Mouse (Mus musculus) liver, embryonic 11.5 days (tissue): ENCODE measurements around the gene Nrgn. TPM values are rescaled to one million over a fixed set of nuclear protein-coding genes. Genes with fewer than 3 reads are reported as not detected.

Source experiments
- ATAC-seq: fragments of 200-750 bp; cut with Nextera tagmentation; replicated peaks from 2 replicates; pipeline ENCODE4 v1.8.0; 2017; ENCODE audit warnings: moderate number of reproducible peaks, mild to moderate bottlenecking, moderate TSS enrichment, moderate library complexity; ENCODE audit not compliant: low FRiP score
- DNase-seq: peaks from one replicate; pipeline ENCODE4 v3.0.0-alpha.2; 2017; ENCODE audit warnings: low spot score
- H3K27ac ChIP-seq: fragments of 300-500 bp; sonication (generic); 2 replicates; pipeline ENCODE4 v1.5.1; 2014; ENCODE audit warnings: mild to moderate bottlenecking, low read depth, low read length, control low read depth
- H3K27me3 ChIP-seq: fragments of 300-500 bp; sonication (generic); replicated peaks from 2 replicates; pipeline ENCODE4 v1.6.1; 2014; ENCODE audit warnings: low read length, mixed read lengths; ENCODE audit not compliant: control insufficient read depth, insufficient read depth
- H3K36me3 ChIP-seq: fragments of 300-500 bp; sonication (generic); 2 replicates; pipeline ENCODE4 v1.6.1; 2014; ENCODE audit warnings: mild to moderate bottlenecking, low read length, moderate library complexity, mixed read lengths; ENCODE audit not compliant: control insufficient read depth, insufficient read depth
- H3K4me1 ChIP-seq: fragments of 300-500 bp; sonication (generic); replicated peaks from 2 replicates; pipeline ENCODE4 v1.6.1; 2014; ENCODE audit warnings: low read length, mixed read lengths; ENCODE audit not compliant: control insufficient read depth, insufficient read depth
- H3K4me2 ChIP-seq: fragments of 300-500 bp; sonication (generic); 2 replicates; pipeline ENCODE4 v1.6.1; 2014; ENCODE audit warnings: mild to moderate bottlenecking, control low read depth, moderate library complexity
- H3K4me3 ChIP-seq: fragments of 300-500 bp; sonication (generic); 2 replicates; pipeline ENCODE4 v1.5.1; 2014; ENCODE audit warnings: low read depth, low read length, control low read depth
- H3K9ac ChIP-seq: fragments of 300-500 bp; sonication (generic); 2 replicates; pipeline ENCODE4 v1.6.1; 2014; ENCODE audit warnings: low read depth, low read length, control low read depth
- H3K9me3 ChIP-seq: fragments of 300-500 bp; sonication (generic); 2 replicates; pipeline ENCODE4 v1.6.1; 2016; ENCODE audit warnings: low read length, inconsistent platforms, mixed read lengths; ENCODE audit not compliant: control insufficient read depth
- WGBS: fragments of 180-500 bp; shearing (Covaris S2); extraction: QIAGEN DNeasy Blood & Tissue Kit; methylation state at CpG from one replicate; pipeline ENCODE4 v1.1.7; 2014; 5-methylcytosine and 5-hydroxymethylcytosine counted together
- polyA plus RNA-seq: library from polyadenylated mRNA; unstranded; fragments of >200 nt; fragmentation: Nextera tagmentation; extraction: Ambion mirVana; gene quantifications from 2 replicates; pipeline ENCODE4 v1.2.1, GENCODE M21; 2014

The Nrgn gene
- polyA plus RNA-seq, 1 experiment from 2014 or later, result 23.6 TPM

GRCm38 (mm10) chr9:37546889-37547288 lies 5.8 kb downstream of the Nrgn start:
- H3K4me2 ChIP-seq, result no peak overlapping the region
- DNase-seq (no peak), ATAC-seq (no peak)
- H3K9ac ChIP-seq, result no peak overlapping the region
- WGBS, result 76% methylated on average over 1 of the region's 1 CpGs
- H3K36me3 ChIP-seq, result no peaks in the 10 kb centered on the region
- peaks cover 39% of the 10 kb centered on the region for H3K27me3 ChIP-seq
- H3K4me1 ChIP-seq, result peaks cover 21% of the 10 kb centered on the region
- no peak overlapping the region for H3K27ac ChIP-seq
- no peak overlapping the region for H3K4me3 ChIP-seq
- H3K9me3 ChIP-seq, result no peaks in the 10 kb centered on the region

- ATAC-seq, result no peak
- H3K4me2 ChIP-seq, result peak overlapping the region; percentile 13
- H3K27me3 ChIP-seq, result peaks cover 29% of the 10 kb centered on the region
Observed at GRCm38 (mm10) chr9:37545847-37546452, 6.8 kb downstream of the Nrgn start.

DNA sequence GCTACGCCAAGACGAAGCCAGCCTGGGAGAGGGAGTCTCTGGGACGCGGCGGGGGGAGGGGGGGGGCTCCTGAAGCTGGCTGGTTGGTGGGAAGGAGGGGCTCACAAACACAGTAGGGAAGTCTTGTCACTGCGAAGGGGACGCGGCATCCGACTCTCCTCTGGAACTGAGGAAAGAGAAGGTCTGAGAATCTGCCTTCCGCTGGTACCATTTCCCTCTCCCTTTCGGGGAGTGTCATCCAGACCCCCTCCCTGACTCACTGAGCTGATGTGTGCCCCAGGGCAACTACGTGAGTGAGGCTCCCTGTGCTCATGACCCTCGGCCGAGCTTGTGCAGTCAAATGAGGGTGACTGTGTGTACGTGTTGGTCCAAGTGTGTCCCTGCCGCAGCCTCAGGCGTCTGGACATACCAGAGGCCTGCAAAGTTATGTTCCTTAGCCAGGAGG lies 7.5 kb downstream of the Nrgn start:
- Histone ChIP-seq H3K36me3 (no peaks in the 10 kb centered on the region), H3K9me3 (no peaks in the 10 kb centered on the region), H3K4me1 (peaks cover 14% of the 10 kb centered on the region), H3K9ac (no peak overlapping the region), H3K4me2 (peak overlapping the region; percentile 75), H3K4me3 (peak overlapping the region; percentile 46), H3K27ac (no peak overlapping the region), H3K27me3 (peaks cover 22% of the 10 kb centered on the region)
- 29% methylated on average over 17 of the region's 17 CpGs for WGBS
- peak; percentile 25; the same call in 1 of the 2 replicates for ATAC-seq
- DNase-seq, result no peak

More at GRCm38 (mm10) chr9:37545847-37546452, 6.8 kb downstream of the Nrgn start:
- H3K36me3 ChIP-seq, result no peaks in the 10 kb centered on the region
- no peak for DNase-seq
- no peaks in the 10 kb centered on the region for H3K9me3 ChIP-seq
- WGBS, result 45% methylated on average over 27 of the region's 27 CpGs
- H3K9ac ChIP-seq, result no peak overlapping the region
- no peak overlapping the region for H3K4me3 ChIP-seq
- no peak overlapping the region for H3K27ac ChIP-seq
- H3K4me1 ChIP-seq, result peaks cover 16% of the 10 kb centered on the region

DNA sequence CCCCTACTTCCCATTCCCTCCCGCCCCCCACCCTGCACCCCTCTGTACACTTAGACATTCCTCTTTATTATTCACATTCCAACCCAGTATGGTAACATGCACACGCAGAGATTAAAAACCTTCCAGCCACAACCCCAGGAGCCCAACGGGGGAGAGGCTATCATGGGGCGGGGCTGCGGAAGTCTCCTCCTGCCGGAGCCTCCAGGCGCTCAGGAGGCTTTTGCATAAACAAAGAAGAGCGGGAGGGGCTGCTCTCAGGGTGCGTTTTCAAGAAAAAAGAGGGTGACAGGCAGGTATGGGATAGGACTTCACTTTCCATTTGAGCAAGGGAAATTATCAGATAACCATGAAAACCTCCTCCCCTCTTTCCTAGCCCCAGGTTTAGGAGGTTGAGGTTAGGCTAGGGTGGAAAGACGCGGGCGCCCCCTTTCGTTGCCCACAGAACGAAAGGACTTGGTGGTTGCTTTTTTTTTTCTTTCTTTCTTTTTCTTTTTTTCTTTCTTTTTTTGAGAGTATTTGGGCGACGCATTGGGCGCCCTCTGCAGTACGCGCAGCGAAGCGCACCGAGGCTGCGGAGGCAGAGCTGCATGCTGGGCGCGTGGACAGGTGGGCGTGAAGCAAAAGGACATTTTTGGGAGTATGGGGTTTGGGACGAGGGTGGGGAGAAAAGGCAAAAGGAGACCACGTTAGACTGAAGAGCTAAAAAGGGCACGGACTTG lies 8.1 kb downstream of the Nrgn start:
- peaks cover 14% of the 10 kb centered on the region for H3K4me1 ChIP-seq
- no peaks in the 10 kb centered on the region for H3K36me3 ChIP-seq
- H3K9ac ChIP-seq, result no peak overlapping the region; the same call in 1 of the 2 replicates
- H3K4me2 ChIP-seq, result peak overlapping the region; percentile 75
- 4% methylated on average over 29 of the region's 29 CpGs for whole genome bisulfite sequencing
- ATAC-seq (peak; percentile 66), DNase-seq (no peak)
- no peaks in the 10 kb centered on the region for H3K9me3 ChIP-seq
- peaks cover 18% of the 10 kb centered on the region for H3K27me3 ChIP-seq
- H3K4me3 ChIP-seq, result peak overlapping the region; percentile 46
- H3K27ac ChIP-seq, result no peak overlapping the region

DNA sequence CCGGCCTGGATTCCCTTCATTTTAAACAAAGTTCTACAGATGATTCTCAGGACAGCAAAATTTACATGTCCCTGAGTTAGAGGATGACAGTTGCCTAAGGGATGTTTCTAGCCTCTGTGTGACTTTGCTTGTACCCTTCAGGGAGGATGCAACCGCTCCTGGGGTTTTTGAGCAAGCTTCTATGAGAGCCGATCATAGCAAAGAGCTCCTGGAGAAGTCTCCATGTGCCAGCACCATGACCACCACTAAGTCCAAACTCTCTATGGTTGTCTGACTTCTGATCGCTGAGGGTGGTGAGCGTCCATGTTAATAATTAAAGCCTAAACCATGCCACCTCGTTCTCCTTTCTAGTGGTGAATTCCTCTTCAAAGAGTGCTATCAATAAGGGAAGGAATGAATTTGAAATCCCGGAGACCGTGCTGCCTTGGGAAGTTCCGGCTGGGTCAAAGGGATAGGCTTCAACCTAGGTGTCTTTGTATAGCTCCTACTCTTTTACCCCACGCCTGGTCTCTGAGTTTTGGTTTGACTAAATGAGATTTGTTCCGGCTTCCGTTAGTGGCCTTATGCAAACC lies 8.7 kb downstream of the Nrgn start:
- Histone ChIP-seq H3K36me3 (no peaks in the 10 kb centered on the region), H3K9ac (no peak overlapping the region), H3K27me3 (peaks cover 14% of the 10 kb centered on the region), H3K4me1 (peaks cover 16% of the 10 kb centered on the region), H3K4me2 (peak overlapping the region; percentile 75), H3K9me3 (no peaks in the 10 kb centered on the region), H3K4me3 (peak overlapping the region; percentile 46; the same call in 1 of the 2 replicates), H3K27ac (no peak overlapping the region)
- DNase-seq, result no peak
- 40% methylated on average over 12 of the region's 12 CpGs for WGBS
- ATAC-seq, result no peak

DNA sequence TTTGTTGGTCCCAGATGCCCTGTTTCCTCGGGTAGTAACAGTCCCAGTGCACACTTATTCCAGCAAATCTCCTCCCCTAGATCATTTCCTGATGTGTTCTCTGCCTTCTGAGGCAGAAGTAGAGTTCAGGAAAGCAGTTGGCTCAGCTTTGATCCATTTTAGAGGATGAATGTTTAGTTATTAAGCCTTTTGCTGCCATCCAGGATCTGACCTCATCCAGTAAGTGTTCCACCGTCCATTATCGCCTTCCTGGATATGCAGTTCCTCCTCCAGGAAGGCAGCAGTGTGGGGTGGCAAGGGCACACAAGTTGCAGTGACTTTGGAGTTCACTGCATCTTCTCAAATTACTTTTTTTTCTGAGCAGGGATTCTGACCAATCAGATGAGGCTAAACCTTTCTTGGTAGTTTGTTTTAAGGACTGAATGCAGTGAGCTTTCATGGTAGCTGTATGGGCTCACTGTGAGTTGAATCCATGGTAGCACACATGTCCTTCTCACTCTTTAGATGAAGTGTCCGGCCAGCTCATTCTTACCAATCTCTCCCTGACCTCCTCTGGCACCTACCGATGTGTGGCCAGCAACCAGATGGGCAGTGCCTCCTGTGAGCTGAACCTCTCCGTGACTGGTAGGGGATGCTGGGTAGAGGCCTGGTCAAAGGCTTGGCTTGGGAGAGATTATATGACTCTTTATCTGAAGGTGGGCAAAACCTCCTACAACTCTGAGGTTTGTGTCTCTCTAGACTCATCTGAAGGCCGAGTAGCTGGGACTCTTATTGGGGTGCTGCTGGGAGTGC lies 10.7 kb downstream of the Nrgn start:
- H3K4me2 ChIP-seq, result no peak overlapping the region
- ATAC-seq, result no peak
- no peak for DNase-seq
- H3K4me1 ChIP-seq, result peaks cover 16% of the 10 kb centered on the region
- no peaks in the 10 kb centered on the region for H3K9me3 ChIP-seq
- H3K4me3 ChIP-seq, result no peak overlapping the region
- H3K9ac ChIP-seq, result no peak overlapping the region
- H3K27me3 ChIP-seq, result peaks cover 14% of the 10 kb centered on the region
- no peak overlapping the region for H3K27ac ChIP-seq
- no peaks in the 10 kb centered on the region for H3K36me3 ChIP-seq
- 71% methylated on average over 7 of the region's 7 CpGs for WGBS

GRCm38 (mm10) chr9:37540701-37541575 lies 11.8 kb downstream of the Nrgn start:
- Histone ChIP-seq H3K4me1 (peaks cover 16% of the 10 kb centered on the region), H3K4me2 (no peak overlapping the region), H3K4me3 (no peak overlapping the region), H3K9ac (no peak overlapping the region), H3K9me3 (no peaks in the 10 kb centered on the region), H3K36me3 (no peaks in the 10 kb centered on the region), H3K27me3 (peaks cover 8% of the 10 kb centered on the region), H3K27ac (no peak overlapping the region)
- WGBS, result 78% methylated on average over 6 of the region's 6 CpGs
- ATAC-seq (no peak), DNase-seq (no peak)

DNA sequence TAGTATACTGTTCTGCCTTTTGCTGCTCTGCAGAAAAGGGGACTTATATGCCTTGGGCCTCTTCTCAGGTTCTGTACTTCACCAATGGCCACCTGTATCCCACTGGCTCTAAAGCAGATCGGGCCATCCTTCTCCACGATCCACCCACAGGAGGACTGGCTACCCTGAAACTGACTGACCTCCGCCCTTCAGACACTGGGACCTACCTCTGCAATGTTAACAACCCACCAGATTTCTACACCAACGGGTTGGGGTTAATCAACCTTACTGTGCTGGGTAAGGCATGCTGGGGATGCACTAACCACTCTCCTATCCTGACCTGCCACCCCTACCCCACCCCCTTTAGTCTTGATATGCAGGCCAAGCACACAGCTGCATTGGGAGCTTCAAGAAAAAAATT lies 12.5 kb downstream of the Nrgn start:
- no peak for DNase-seq
- H3K36me3 ChIP-seq, result no peaks in the 10 kb centered on the region
- no peaks in the 10 kb centered on the region for H3K9me3 ChIP-seq
- H3K9ac ChIP-seq, result no peak overlapping the region
- 87% methylated on average over 4 of the region's 4 CpGs for WGBS
- H3K4me3 ChIP-seq, result no peak overlapping the region
- no peak overlapping the region for H3K4me2 ChIP-seq
- H3K4me1 ChIP-seq, result peaks cover 9% of the 10 kb centered on the region
- H3K27me3 ChIP-seq, result peaks cover 2% of the 10 kb centered on the region
- H3K27ac ChIP-seq, result no peak overlapping the region
- ATAC-seq, result no peak
